Mouse (Mus musculus) heart, postnatal 0 days (tissue): Measurements from ENCODE around the gene Dach1. TPM values are rescaled to one million over a fixed set of nuclear protein-coding genes. Genes with fewer than 3 reads are reported as not detected.

Experiments
- ATAC-seq: fragments of 200-750 bp; cut with Nextera tagmentation; 2 replicates; pipeline ENCODE4 v1.8.0; 2017; ENCODE audit warnings: low read depth, moderate number of reproducible peaks, moderate library complexity; ENCODE audit not compliant: insufficient read depth
- DNase-seq: peaks from one replicate; pipeline ENCODE4 v3.0.0-alpha.2; 2016; ENCODE audit warnings: low spot score
- H3K27ac ChIP-seq: fragments of 300-500 bp; sonication (generic); 2 replicates; pipeline ENCODE4 v1.5.1; 2014; ENCODE audit warnings: low read depth, mild to moderate bottlenecking
- H3K27me3 ChIP-seq: fragments of 300-500 bp; sonication (generic); 2 replicates; pipeline ENCODE4 v1.6.1; 2014; ENCODE audit warnings: low read length, mixed read lengths; ENCODE audit not compliant: control insufficient read depth, insufficient read depth
- H3K36me3 ChIP-seq: fragments of 300-500 bp; sonication (generic); replicated peaks from 2 replicates; pipeline ENCODE4 v1.6.1; 2014; ENCODE audit warnings: low read length, mixed read lengths; ENCODE audit not compliant: control insufficient read depth, insufficient read depth
- H3K4me1 ChIP-seq: fragments of 300-500 bp; sonication (generic); 2 replicates; pipeline ENCODE4 v1.6.1; 2014; ENCODE audit warnings: antibody characterized with exemption; ENCODE audit not compliant: control insufficient read depth, insufficient read depth
- H3K4me2 ChIP-seq: fragments of 300-500 bp; sonication (generic); 2 replicates; pipeline ENCODE4 v1.6.1; 2014; ENCODE audit warnings: low read depth, mild to moderate bottlenecking, low read length, moderate library complexity
- H3K4me3 ChIP-seq: fragments of 300-500 bp; sonication (generic); 2 replicates; pipeline ENCODE4 v1.5.1; 2014; ENCODE audit warnings: low read depth, low read length
- H3K9ac ChIP-seq: fragments of 300-500 bp; sonication (generic); replicated peaks from 2 replicates; pipeline ENCODE4 v1.6.1; 2014; ENCODE audit warnings: low read depth, low read length, mixed read lengths
- H3K9me3 ChIP-seq: fragments of 300-500 bp; sonication (generic); replicated peaks from 2 replicates; pipeline ENCODE4 v1.6.1; 2016; ENCODE audit warnings: low read length; ENCODE audit not compliant: control insufficient read depth
- CTCF ChIP-seq: IDR thresholded peaks from 2 replicates; pipeline ENCODE4 v1.5.1; 2016; ENCODE audit warnings: antibody characterized with exemption, control low read depth, low read depth
- EP300 ChIP-seq: IDR thresholded peaks from 2 replicates; pipeline ENCODE4 v1.6.1; 2016; ENCODE audit warnings: antibody characterized with exemption, low read depth
- WGBS: fragments of 180-500 bp; shearing (Covaris S2); extraction: QIAGEN DNeasy Blood & Tissue Kit; methylation state at CpG from one replicate; pipeline ENCODE4 v1.1.7; 2014; 5-methylcytosine and 5-hydroxymethylcytosine counted together
- polyA plus RNA-seq: library from polyadenylated mRNA; unstranded; fragments of >200 nt; fragmentation: Nextera tagmentation; extraction: Ambion mirVana; gene quantifications from 2 replicates; pipeline ENCODE4 v1.2.1, GENCODE M21; 2015
- total RNA-seq: library from RNA; depleted of rRNA; stranded (reverse); fragments of >200 nt; gene quantifications from 2 replicates; pipeline ENCODE4 v1.2.3, GENCODE M21; 2014; ENCODE audit warnings: low replicate concordance

Dach1 gene
- total and polyA plus RNA-seq, 2 experiments from 2014 or later = 1.6 TPM

DNA sequence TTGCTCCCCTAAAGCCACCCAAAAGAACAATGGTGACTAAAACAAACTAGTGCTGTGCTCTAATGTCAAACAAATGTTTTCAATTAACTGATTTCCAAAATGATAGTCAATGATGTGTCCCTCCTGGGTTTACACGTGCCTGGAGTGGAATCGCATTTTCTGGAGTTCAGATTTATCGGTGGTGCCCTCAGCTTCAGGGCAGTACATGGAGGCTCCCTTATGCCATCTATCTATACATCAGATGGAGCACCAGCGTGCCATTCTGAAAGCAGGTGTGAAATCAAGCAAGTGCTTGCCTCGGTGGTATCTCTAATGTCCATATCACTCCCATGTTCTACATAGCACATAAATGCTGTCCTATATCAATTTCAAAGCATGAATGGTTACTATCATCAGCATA is 84.4 kb downstream of the Dach1 start:
- no peak overlapping the region for H3K9ac ChIP-seq
- no peak overlapping the region for H3K27ac ChIP-seq
- TF ChIP-seq CTCF (no peak), EP300 (no peak)
- H3K4me2 ChIP-seq = no peak overlapping the region
- H3K27me3 ChIP-seq = no peaks in the 10 kb centered on the region
- 85% methylated on average over 5 of the region's 5 CpGs for WGBS
- DNase-seq = no peak
- no peak overlapping the region for H3K4me3 ChIP-seq
- no peaks in the 10 kb centered on the region for H3K36me3 ChIP-seq
- H3K4me1 ChIP-seq = no peaks in the 10 kb centered on the region
- H3K9me3 ChIP-seq = no peaks in the 10 kb centered on the region
- no peak for ATAC-seq

DNA sequence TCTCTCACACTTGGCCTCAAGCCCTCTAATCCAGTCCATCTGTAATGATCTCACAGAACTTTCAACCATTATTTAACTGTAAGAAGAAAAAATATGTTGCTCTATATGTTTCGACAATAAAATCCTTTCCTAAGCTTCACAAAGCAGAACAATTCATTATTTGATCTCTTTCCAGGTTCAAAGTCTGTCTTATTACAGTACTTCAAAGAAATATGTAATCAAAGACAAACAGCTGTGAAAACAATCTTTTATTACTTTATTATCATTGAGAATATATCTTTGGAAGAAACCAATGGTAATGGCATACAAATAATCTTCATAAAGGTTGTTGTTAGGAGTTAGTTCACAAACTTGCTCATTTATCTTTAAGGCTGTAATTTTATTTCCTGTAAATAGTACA is 84.8 kb downstream of the Dach1 start:
- H3K9ac ChIP-seq = no peak overlapping the region
- TF ChIP-seq EP300 (no peak), CTCF (no peak)
- H3K4me1 ChIP-seq = no peaks in the 10 kb centered on the region
- no peaks in the 10 kb centered on the region for H3K36me3 ChIP-seq
- H3K27ac ChIP-seq = no peak overlapping the region
- DNase-seq (no peak), ATAC-seq (no peak)
- WGBS = 78% methylated on average over 1 of the region's 1 CpGs
- no peak overlapping the region for H3K4me3 ChIP-seq
- no peak overlapping the region for H3K4me2 ChIP-seq
- H3K9me3 ChIP-seq = no peaks in the 10 kb centered on the region
- no peaks in the 10 kb centered on the region for H3K27me3 ChIP-seq

DNA sequence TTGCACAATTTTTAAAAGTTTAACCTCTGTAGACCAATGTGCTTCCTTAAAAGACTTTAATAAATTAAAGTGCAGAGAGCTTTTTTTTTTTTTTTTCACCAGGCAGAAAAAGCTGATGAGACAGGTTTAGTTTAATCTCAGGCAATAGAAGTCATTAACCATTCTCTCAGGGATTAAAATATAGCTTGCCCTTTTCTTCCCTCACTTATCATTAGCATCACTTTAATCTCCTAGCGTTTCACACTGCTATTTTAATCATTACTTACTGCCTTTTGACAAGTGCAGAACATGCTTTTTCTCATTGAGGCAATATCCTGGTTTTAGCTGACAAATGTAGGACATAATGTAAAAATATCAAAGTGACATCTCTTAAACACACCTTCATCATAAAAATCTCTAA is 86.1 kb downstream of the Dach1 start:
- no peak overlapping the region for H3K27ac ChIP-seq
- ATAC-seq (no peak), DNase-seq (no peak)
- no peaks in the 10 kb centered on the region for H3K27me3 ChIP-seq
- H3K4me2 ChIP-seq = no peak overlapping the region
- TF ChIP-seq CTCF = no peak
- no peak for TF ChIP-seq EP300
- no peaks in the 10 kb centered on the region for H3K36me3 ChIP-seq
- H3K9me3 ChIP-seq = no peaks in the 10 kb centered on the region
- 34% methylated on average over 1 of the region's 1 CpGs for WGBS
- H3K4me1 ChIP-seq = no peaks in the 10 kb centered on the region
- no peak overlapping the region for H3K4me3 ChIP-seq
- H3K9ac ChIP-seq = no peak overlapping the region

DNA sequence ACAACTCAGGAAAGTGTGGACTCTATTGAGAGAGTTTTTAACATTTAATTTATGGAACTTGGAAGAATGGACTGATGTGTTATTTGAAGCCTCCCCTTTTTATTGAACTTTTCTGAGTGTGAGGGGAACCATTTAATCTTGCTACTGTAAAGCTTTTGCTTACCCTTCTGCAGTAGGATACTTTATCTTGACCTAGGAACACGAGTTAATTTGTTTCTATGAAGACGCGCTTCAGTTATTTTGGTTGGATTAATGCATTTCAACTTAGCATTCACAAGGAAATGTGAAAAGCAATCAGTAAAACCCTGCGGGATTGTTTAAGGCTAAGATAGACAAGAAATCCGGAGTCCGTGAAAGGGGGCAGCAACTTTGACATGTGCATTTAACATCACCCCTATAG is 89.6 kb downstream of the Dach1 start:
- 64% methylated on average over 6 of the region's 6 CpGs for WGBS

DNA sequence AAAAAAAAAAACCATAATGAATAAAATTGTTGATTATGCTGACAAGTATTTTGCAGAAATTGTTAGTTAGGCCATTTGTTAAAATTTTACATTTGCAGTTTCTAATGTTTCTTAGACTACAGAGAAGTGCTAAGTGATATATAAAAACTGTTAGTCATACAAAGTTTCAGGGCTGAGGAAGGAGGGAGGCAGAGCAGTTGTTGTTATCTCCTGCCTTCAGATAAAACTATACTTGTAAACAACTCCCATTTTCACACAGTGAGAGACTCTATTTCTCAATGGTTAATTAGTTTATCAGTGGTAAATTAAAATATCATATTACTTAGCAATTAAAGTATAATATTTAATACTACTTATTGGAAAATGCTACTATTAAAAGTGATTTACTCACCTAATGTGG is 91.6 kb downstream of the Dach1 start:
- no peak overlapping the region for H3K9ac ChIP-seq
- ATAC-seq (no peak), DNase-seq (no peak)
- H3K27me3 ChIP-seq = no peaks in the 10 kb centered on the region
- no peaks in the 10 kb centered on the region for H3K4me1 ChIP-seq
- H3K4me3 ChIP-seq = no peak overlapping the region
- no peaks in the 10 kb centered on the region for H3K36me3 ChIP-seq
- no peaks in the 10 kb centered on the region for H3K9me3 ChIP-seq
- H3K27ac ChIP-seq = no peak overlapping the region
- TF ChIP-seq EP300 (no peak), CTCF (no peak)
- H3K4me2 ChIP-seq = no peak overlapping the region

More for the DNA sequence above, 89.6 kb downstream of the Dach1 start:
- Histone ChIP-seq H3K9me3 (no peaks in the 10 kb centered on the region), H3K4me3 (no peak overlapping the region), H3K9ac (no peak overlapping the region), H3K27me3 (no peaks in the 10 kb centered on the region), H3K36me3 (no peaks in the 10 kb centered on the region), H3K4me1 (no peaks in the 10 kb centered on the region), H3K4me2 (no peak overlapping the region), H3K27ac (no peak overlapping the region)
- DNase-seq (no peak), ATAC-seq (no peak)
- TF ChIP-seq EP300 = no peak

DNA sequence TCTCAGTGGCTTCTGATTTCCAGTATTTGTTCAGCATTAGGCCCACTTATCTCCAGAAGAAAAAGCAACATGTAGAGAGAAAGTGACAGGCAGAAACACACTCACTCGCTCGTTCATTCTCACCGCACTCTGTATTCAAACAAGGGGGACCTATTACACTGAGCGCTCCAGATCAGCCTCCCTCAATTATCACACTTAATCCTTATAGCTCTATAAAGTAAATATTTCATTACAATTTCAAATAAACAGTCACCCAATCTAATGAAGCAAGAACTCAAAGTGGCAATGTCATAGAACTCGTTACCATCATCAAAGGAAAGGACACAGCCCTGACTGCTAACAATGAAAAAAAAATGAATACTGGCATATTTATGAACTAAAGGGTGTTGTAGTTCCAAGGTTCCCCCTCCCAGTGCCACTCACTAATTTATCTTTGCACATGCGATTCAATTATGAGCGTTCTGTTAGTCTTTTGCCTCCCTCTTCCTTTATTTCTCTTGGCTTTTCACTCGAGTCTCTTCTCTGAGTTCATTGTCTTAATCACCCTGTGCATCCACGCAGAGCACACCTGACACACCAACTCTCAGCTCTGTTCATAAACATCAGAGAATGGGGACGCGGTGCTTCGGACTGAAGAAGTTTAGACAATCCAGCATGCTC is 96.0 kb downstream of the Dach1 start:
- TF ChIP-seq EP300 (no peak), CTCF (no peak)
- ATAC-seq = no peak
- Histone ChIP-seq H3K4me3 (no peak overlapping the region), H3K4me1 (peaks cover 5% of the 10 kb centered on the region; the same call in 1 of the 2 replicates), H3K27me3 (no peaks in the 10 kb centered on the region), H3K27ac (no peak overlapping the region), H3K9ac (no peak overlapping the region), H3K9me3 (no peaks in the 10 kb centered on the region), H3K4me2 (no peak overlapping the region), H3K36me3 (no peaks in the 10 kb centered on the region)
- 79% methylated on average over 12 of the region's 12 CpGs for WGBS
- no peak for DNase-seq
